Mouse (Mus musculus) mouse embryonic stem cell (cell line): ENCODE data around the gene Exoc7.

ENCODE experiments used
- in situ Hi-C, 2 experiments: fragments of 300-500 bp; cut with MboI; formaldehyde crosslinking; loops; 1 replicate in 1 of 2; 3 replicates in 1 of 2; pipeline ENCODE4 v1.14.3; 2019 to 2020; ENCODE audit warnings: low sequenced_read_pairs in 2 of 2, low pct_unique_long_range_greater_than_20kb in 1 of 2, mixed read lengths in 1 of 2; ENCODE audit not compliant: unreplicated experiment in 1 of 2

The Exoc7 gene

GRCm38 (mm10) chr11:116326963-116327603 lies 20.1 kb upstream of the Exoc7 start:
- in situ Hi-C loops = no loop called here

GRCm38 (mm10) chr11:116318719-116319659 lies 12.0 kb upstream of the Exoc7 start:
- in situ Hi-C loops = loop anchor here (5.0 kb wide), 2 partner anchors 128 to 138 kb away; no protein-coding TSS in a partner anchor

- in situ Hi-C loops = no loop called here
Observed at GRCm38 (mm10) chr11:116312359-116312758, 5.3 kb upstream of the Exoc7 start.

DNA sequence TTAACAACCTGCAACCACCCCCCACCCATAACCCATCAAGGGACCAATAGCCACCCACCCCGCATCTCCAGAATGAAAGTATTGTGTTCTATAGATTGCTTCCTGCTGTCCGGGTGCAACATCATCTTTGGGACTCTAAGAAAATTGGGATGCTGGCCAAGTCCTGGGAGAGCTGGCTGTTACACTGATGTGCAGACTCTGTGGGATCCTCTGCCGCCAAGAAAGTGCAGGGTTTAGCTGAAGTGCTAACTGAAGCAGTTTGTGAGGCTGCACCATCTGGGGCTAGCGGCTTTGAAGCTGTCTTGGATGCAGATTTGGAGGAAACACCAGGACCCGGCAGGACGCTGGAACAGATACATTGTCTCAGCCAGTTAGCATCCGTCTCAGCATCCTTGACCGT lies 4.1 kb upstream of the Exoc7 start:
- in situ Hi-C loops = no loop called here

DNA sequence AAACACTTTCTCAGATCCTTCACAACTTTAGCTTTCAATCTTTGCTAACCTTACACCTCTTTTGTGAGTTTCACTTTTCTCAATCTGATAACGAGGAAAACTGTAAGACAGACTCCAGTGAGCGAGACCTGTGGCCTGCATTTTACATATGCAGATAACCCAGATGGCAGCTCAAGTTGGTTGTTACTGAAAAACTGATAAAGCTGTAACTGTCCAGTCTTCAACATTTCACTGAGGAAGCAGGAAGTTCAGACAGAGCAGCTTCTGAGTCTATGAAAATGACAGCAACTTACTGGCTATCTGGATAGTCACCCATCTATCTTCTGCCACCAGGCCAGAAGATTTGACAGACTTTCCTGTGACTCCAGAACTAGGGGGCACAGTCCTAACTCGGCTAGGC lies 2.6 kb upstream of the Exoc7 start:
- in situ Hi-C loops = loop anchor here in 1 of 2 experiments (5.0 kb wide), 1 partner anchor 87 kb away; no protein-coding TSS in a partner anchor

GRCm38 (mm10) chr11:116307762-116308531 lies 914 bp upstream of the Exoc7 start:
- in situ Hi-C loops = loop anchor here in 1 of 2 experiments (5.0 kb wide), 1 partner anchor 86 kb away; no protein-coding TSS in a partner anchor

- in situ Hi-C loops = loop anchor here in 1 of 2 experiments (5.0 kb wide), 1 partner anchor 84 kb away; no protein-coding TSS in a partner anchor
Observed at GRCm38 (mm10) chr11:116306126-116306982, 679 bp downstream of the Exoc7 start.

DNA sequence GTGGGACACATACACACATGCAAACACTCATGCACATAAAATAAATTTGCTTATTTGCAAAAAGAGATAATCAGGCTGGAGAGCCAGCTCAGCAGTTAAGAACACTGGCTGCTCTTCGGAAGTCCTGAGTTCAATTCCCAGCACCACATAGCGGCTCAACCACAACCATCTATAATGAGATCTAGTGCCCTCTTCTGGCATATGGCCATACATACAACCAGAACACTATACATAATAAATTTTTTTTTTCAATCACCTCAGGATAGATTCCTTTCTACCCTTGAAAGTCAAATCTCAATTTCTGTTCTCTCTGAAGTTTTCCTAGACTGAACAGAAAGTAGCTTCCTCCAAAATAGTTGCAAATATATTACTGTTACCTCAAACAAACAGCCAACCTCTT lies 1.6 kb downstream of the Exoc7 start:
- in situ Hi-C loops = loop anchor here in 1 of 2 experiments (5.0 kb wide), 1 partner anchor 83 kb away; no protein-coding TSS in a partner anchor

- in situ Hi-C loops = loop anchor here in 1 of 2 experiments (5.0 kb wide), 1 partner anchor 76 kb away; no protein-coding TSS in a partner anchor
Observed at GRCm38 (mm10) chr11:116298621-116299020, 8.4 kb downstream of the Exoc7 start.

- in situ Hi-C loops = loop anchor here in 1 of 2 experiments (5.0 kb wide), 1 partner anchor 76 kb away; no protein-coding TSS in a partner anchor
Observed at GRCm38 (mm10) chr11:116298221-116298620, 8.8 kb downstream of the Exoc7 start.

GRCm38 (mm10) chr11:116297017-116297416 lies 10.0 kb downstream of the Exoc7 start:
- in situ Hi-C loops = loop anchor here in 1 of 2 experiments (5.0 kb wide), 1 partner anchor 75 kb away; no protein-coding TSS in a partner anchor

- in situ Hi-C loops = loop anchor here in 1 of 2 experiments (5.0 kb wide), 1 partner anchor 74 kb away; no protein-coding TSS in a partner anchor
Observed at GRCm38 (mm10) chr11:116296191-116296734, 10.8 kb downstream of the Exoc7 start.

- in situ Hi-C loops = no loop called here
Observed at GRCm38 (mm10) chr11:116294319-116294718, 12.7 kb downstream of the Exoc7 start.

DNA sequence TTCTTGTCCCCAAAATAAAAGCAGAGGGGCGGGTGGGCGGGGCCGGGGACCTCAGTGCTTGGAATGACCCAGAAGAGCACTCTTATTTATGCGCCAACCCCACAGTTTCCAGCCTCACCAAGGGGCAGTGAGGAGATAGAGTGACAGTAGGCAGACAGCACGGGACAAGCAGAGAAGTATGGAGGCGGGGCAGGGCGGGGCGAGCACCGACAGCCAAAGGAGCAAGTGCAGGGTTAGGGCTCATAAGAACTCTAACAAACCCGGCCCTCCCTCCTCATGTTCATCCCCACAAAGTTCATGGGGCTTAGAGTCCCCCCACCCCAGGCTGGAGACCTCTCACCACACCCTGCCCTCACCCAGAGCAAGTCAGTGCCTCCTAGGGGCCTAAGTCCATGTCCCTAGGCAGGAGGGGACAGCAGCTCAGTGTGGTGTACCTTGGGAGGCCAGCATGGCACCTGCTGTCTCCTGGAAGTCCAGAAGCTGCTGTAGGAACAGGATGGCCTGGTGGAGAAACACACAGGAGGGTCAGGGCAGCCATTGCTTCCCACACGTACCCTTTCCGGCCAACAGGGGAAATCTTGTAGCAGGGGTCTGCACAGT lies 13.4 kb downstream of the Exoc7 start:
- in situ Hi-C loops = no loop called here

- in situ Hi-C loops = no loop called here
Observed at GRCm38 (mm10) chr11:116292401-116292800, 14.6 kb downstream of the Exoc7 start.

GRCm38 (mm10) chr11:116290556-116290955 lies 16.5 kb downstream of the Exoc7 start:
- in situ Hi-C loops = no loop called here

DNA sequence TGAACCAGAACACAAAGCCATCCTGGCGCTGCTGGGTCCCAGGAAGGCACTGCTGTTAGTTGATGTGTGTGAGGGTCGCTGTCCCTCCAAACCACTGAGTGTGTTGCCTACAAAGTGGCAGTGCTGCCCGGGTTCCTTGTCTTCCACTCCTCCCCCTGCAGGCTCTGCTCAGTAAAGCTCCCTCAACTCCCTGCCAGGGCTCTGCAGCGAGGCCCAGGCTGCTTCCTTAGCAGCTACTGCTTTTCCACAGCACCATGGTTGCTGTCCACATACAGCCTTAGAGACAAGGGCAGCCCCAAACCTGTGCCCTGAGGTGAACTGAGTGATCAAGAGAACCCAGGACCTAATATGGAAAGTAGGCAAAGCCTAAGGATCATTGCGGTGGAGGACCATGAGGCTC lies 19.7 kb downstream of the Exoc7 start:
- in situ Hi-C loops = loop anchor here in 1 of 2 experiments (10.0 kb wide), 1 partner anchor 63 kb away; no protein-coding TSS in a partner anchor
